Comparison of ENCODE assay signal across 11 mouse cellular contexts in genomic region chr17:58820588-58821195, GRCm38 (mm10).
DNase-seq lines count a peak whose midpoint lies in the region; ATAC-seq and TF ChIP-seq lines count a peak whose summit lies in the region.
"Had no signal": no experiment of that assay in that cellular context is flagged by ENCODE, and none has a peak within 500 bp of the region (broad histone marks: within the 10 kb centered on the region; RNA-seq: fewer than 3 reads in every experiment).

No protein-coding gene starts in this region.

- no peak overlapping the region for H3K4me3 ChIP-seq in liver, postnatal 0 days (ENCODE audit: low read depth, low read length)
- H3K4me3 ChIP-seq: embryonic facial prominence, embryonic 15.5 days had no signal

- no peak overlapping the region for H3K9ac ChIP-seq in liver, postnatal 0 days (replicated peaks)
- H3K9ac ChIP-seq: embryonic facial prominence, embryonic 15.5 days had no signal

- 54% methylated on average over 4 of the region's 4 CpGs for WGBS in liver, postnatal 0 days (ENCODE audit: insufficient replicate concordance)

- H3K4me1 ChIP-seq in liver, postnatal 0 days (ENCODE audit: insufficient read depth): no peaks in the 10 kb centered on the region
- H3K4me1 ChIP-seq: embryonic facial prominence, embryonic 15.5 days had no signal

- DNase-seq in cerebellum, postnatal 14 days: peak; percentile 25 to 41
- DNase-seq in cerebellum, adult 11 months: no peak
- DNase-seq in ovary, postnatal 14 days (ENCODE audit: low spot score): peak; percentile 9
- DNase-seq in ovary, postnatal 36 days (ENCODE audit: low spot score): no peak
- DNase-seq in left cerebral cortex, postnatal 14 days (ENCODE audit: low spot score in 2 of 2): peak; percentile 18 to 34
- no peak for DNase-seq in liver, postnatal 0 days
- DNase-seq in MN1 (ENCODE audit: low spot score): no peak
- no peak for DNase-seq in urinary bladder, adult 2 months (ENCODE audit: low spot score)
- DNase-seq: lung, postnatal 10 days had no signal

- no peaks in the 10 kb centered on the region for H3K9me3 ChIP-seq in liver, postnatal 0 days (ENCODE audit: low read length)
- H3K9me3 ChIP-seq: embryonic facial prominence, embryonic 15.5 days had no signal

- no peak overlapping the region for H3K27ac ChIP-seq in liver, postnatal 0 days (ENCODE audit: low read depth)
- H3K27ac ChIP-seq: embryonic facial prominence, embryonic 15.5 days had no signal

- no peak for TF ChIP-seq EP300 in liver, postnatal 0 days (IDR thresholded peaks at IDR 0.05; ENCODE audit: low read depth)

- no peak for ATAC-seq in liver, postnatal 0 days

- no peaks in the 10 kb centered on the region for H3K27me3 ChIP-seq in liver, postnatal 0 days (ENCODE audit: insufficient read depth, low read length)
- H3K27me3 ChIP-seq: CH12.LX; embryonic facial prominence, embryonic 15.5 days had no signal

- intact Hi-C loops in left cerebral cortex, postnatal 14 days (cut with DNase I): loop anchor here (2.0 to 5.0 kb wide), 2 partner anchors 232 to 1048 kb away; no protein-coding TSS in a partner anchor

- no peaks in the 10 kb centered on the region for H3K36me3 ChIP-seq in liver, postnatal 0 days (replicated peaks; ENCODE audit: insufficient read depth, low read length)
- H3K36me3 ChIP-seq: embryonic facial prominence, embryonic 15.5 days had no signal

- TF ChIP-seq CTCF in liver, postnatal 0 days (IDR thresholded peaks at IDR 0.05; ENCODE audit: low read depth): no peak

- H3K4me2 ChIP-seq in liver, postnatal 0 days (ENCODE audit: low read depth, low read length): no peak overlapping the region
- H3K4me2 ChIP-seq: embryonic facial prominence, embryonic 15.5 days had no signal

Comparison
In these comparisons a context has a peak if more than half of its experiments do, and no peak if none do; other contexts are left out.
1. DNase-seq: peak in cerebellum, postnatal 14 days (2 of 2), ovary, postnatal 14 days (single experiment) and left cerebral cortex, postnatal 14 days (2 of 2); none in cerebellum, adult 11 months (single experiment), ovary, postnatal 36 days (single experiment), liver, postnatal 0 days (single experiment), MN1 (single experiment) and urinary bladder, adult 2 months (single experiment).